Mouse (Mus musculus) spleen, adult 10 weeks (tissue): Measurements from ENCODE around the gene Klhl18. TPM values are rescaled to one million over a fixed set of nuclear protein-coding genes. Genes with fewer than 3 reads are reported as not detected.

Experiments used
- polyA plus RNA-seq: library from polyadenylated mRNA; stranded (reverse); fragments of 350-450 nt; fragmentation: Illumina TruSeq; extraction: RNeasy Lipid Tissue Mini Kit (QIAGEN cat#74804); gene quantifications from one replicate; pipeline ENCODE4 v1.2.3, GENCODE M21; 2015; ENCODE audit warnings: low replicate concordance; ENCODE audit not compliant: insufficient read depth

Klhl18 gene
- polyA plus RNA-seq = 27.5 TPM

DNA sequence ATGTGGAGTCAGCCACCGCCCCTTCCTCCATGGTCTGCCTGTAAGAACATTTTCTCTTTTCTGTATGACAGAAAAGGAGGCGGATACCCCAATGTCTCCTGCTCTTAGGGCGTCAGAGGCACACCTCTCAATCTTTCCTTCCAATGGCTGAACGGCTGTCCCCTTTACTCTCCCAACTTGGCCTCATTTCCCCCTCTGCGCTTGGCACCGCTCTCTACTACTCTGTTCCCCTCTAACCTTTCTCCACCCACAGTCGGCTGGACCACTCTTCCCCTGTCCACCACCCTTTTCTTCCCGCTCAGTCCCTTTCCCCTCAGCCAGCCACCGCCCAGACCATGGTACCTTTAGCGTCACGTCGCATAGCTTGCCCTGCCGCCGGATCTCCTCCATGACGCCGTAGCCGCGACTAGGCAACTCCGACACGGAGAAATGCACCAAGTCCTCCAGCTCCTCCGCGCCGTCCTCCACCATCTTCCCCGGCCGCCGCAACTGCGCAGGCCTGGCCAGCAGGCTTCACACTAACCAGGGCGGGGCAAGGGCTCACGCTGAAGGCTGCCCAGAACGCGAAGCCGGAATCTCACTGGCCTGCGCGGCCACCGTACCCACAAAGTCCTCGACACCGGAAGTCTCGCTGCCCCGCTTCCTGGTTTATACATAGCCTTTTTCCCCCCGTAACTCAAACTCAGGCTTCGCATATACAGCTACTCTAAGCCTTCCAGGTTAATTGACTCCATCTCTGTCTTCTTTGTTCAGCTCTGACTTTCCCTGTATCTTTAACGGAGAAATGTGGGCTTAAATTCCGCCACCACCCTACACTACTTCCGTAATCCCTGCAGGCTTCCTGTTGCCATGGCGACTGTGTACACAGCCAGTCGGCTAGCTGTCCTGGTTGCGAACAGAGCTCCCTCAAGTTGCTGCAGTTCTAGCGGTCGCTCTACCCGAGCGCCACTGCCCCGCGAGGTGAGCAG, at the start of gene Klhl18, which contains the start of gene Kif9:
TSS of gene Klhl18 (minus strand) at position 571 of the 968 bp plus-strand sequence.
TSS of gene Kif9 (plus strand) at position 835 of the 968 bp plus-strand sequence.

DNA sequence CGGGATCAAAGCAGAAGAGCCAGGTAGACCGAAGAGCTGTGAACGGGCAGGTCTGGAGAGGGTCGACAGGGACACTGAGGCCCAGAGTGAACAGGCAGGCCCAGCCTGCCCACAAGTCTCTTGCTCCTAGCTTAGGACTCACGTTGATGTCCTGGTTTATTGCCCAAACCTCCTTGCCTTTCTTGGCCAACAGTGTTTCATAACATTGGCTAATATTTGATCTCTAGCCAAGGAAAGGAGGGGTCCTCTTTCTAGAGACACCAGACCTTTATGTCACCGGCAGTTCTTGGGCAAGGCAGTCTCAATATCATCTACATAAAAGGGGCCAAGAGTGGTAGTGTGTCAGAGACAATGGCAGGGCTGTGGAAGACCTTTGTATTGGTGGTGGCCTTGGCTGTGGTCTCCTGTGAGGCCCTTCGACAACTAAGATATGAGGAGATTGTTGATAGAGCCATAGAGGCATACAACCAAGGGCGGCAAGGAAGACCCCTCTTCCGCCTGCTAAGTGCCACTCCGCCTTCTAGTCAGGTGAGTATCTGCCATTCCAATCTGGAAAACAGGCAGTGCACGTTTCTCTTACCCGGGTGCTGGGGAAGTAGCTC, 56.9 kb downstream of the Klhl18 start, which contains the start of gene Ngp:
TSS of gene Ngp (plus strand) at position 237 of the 602 bp plus-strand sequence.

DNA sequence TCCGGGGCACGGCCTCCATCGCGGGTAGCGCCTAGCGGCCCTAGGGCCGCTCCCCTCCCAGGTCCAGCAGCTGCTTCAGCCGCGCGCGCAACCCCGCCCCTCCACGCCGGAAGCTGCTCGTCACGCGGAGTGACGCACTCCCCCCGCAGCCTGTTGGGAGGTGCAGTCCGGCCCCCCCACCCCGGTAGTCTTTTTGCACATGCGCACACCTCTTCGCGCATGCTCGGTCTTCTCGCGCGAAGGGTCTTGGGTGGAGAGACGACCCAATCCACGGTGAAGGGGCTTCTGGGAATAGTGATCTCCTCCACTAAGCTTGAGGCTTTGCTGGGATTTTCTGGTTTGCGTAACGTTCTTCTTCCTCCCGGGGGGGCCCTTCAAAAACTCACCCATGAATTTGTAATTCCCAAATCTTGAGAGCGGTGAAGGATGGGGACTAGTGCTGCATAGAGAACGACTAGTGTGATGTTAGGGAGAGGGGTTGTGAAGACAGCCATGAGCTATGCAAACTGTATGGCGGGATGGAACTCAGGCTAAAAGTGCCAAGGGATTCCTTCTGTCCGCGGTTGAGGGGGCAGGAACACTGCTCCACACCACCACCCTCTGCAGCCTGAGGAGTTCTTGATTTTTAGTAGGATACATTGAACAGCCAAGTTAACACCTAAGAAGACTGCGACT, 68.3 kb downstream of the Klhl18 start, which contains the start of gene Ptpn23:
TSS of gene Ptpn23 (minus strand) at position 115 of the 675 bp plus-strand sequence.

Other genes with a start within 250 kb of the Klhl18 start
- gene Cspg5, start 232.9 kb downstream of the Klhl18 start, polyA plus RNA-seq = 0.21 TPM
- gene Elp6, start 171.5 kb downstream of the Klhl18 start, polyA plus RNA-seq = 5.3 TPM
- gene Scap, start 143.4 kb downstream of the Klhl18 start, polyA plus RNA-seq = 16.0 TPM
- 8.9 TPM for gene Ptpn23, start 68.5 kb downstream of the Klhl18 start, polyA plus RNA-seq
- 24.6 TPM for gene Ngp, start 56.9 kb downstream of the Klhl18 start, polyA plus RNA-seq
- gene Kif9, start 264 bp upstream of the Klhl18 start, polyA plus RNA-seq = 6.3 TPM
- 153 TPM for gene Setd2, start 55.9 kb upstream of the Klhl18 start, polyA plus RNA-seq
- 6.0 TPM for gene Nradd, start 147.8 kb upstream of the Klhl18 start, polyA plus RNA-seq
- 16.4 TPM for gene Nbeal2, start 177.5 kb upstream of the Klhl18 start, polyA plus RNA-seq
- 74.1 TPM for gene Ccdc12, start 179.8 kb upstream of the Klhl18 start, polyA plus RNA-seq